ENCODE assay signal across 8 mouse cellular contexts in genomic region chr10:52533893-52534287, GRCm38 (mm10).
DNase-seq lines count a peak whose midpoint lies in the region; ATAC-seq lines count a peak whose summit lies in the region.

No protein-coding gene starts in this region.

- peak; percentile 3 to 26 for DNase-seq in cerebellum, adult 18-20 months
- DNase-seq in lung, postnatal 10 days, result peak; percentile 10
- no peak for DNase-seq in lung, adult 18-20 months
- DNase-seq in cerebellum, adult 9-10 months, result peak; percentile 9
- peak; percentile 31 for DNase-seq in hindlimb bud, embryonic 11.5 days (ENCODE audit: extremely low spot score, low read depth, low spot score)
- DNase-seq in right cerebral cortex, postnatal 25 days, result peak; percentile 21
- no peak for DNase-seq in spleen, postnatal 14 days (ENCODE audit: low spot score in 2 of 2)

- ATAC-seq in cerebellum, adult (ENCODE audit: insufficient number of reproducible peaks, low FRiP score, low TSS enrichment), result no peak

Comparison
In these comparisons a context has a peak if more than half of its experiments do, and no peak if none do; other contexts are left out.
1. DNase-seq: peak in cerebellum, adult 18-20 months (2 of 2), lung, postnatal 10 days (single experiment), cerebellum, adult 9-10 months (single experiment), hindlimb bud, embryonic 11.5 days (single experiment) and right cerebral cortex, postnatal 25 days (single experiment); none in lung, adult 18-20 months (0 of 2) and spleen, postnatal 14 days (0 of 2).